Mouse (Mus musculus) forebrain, postnatal 0 days (tissue): ENCODE results near the gene Rsph10b. TPM values are rescaled to one million over a fixed set of nuclear protein-coding genes. Genes with fewer than 3 reads are reported as not detected.

ENCODE experiments used
- ATAC-seq: fragments of 200-750 bp; cut with Nextera tagmentation; 2 replicates; pipeline ENCODE4 v1.8.0; 2017; ENCODE audit warnings: mild to moderate bottlenecking, moderate library complexity
- DNase-seq: peaks from one replicate; pipeline ENCODE4 v3.0.0-alpha.2; 2015
- H3K27ac ChIP-seq: fragments of 300-500 bp; sonication (generic); 2 replicates; pipeline ENCODE4 v1.5.1; 2014; ENCODE audit warnings: low read depth, mild to moderate bottlenecking, antibody characterized with exemption, low read length, moderate library complexity, mixed read lengths
- H3K27me3 ChIP-seq: fragments of 300-500 bp; sonication (generic); 2 replicates; pipeline ENCODE4 v1.6.1; 2014; ENCODE audit warnings: mild to moderate bottlenecking, low read length, mixed read lengths; ENCODE audit not compliant: insufficient read depth
- H3K36me3 ChIP-seq: fragments of 300-500 bp; sonication (generic); 2 replicates; pipeline ENCODE4 v1.6.1; 2014; ENCODE audit warnings: mild to moderate bottlenecking, moderate library complexity; ENCODE audit not compliant: insufficient read depth
- H3K4me1 ChIP-seq: fragments of 300-500 bp; sonication (generic); 2 replicates; pipeline ENCODE4 v1.6.1; 2014; ENCODE audit warnings: antibody characterized with exemption; ENCODE audit not compliant: insufficient read depth
- H3K4me2 ChIP-seq: fragments of 300-500 bp; sonication (generic); 2 replicates; pipeline ENCODE4 v1.6.1; 2014; ENCODE audit warnings: low read depth, mild to moderate bottlenecking, moderate library complexity
- H3K4me3 ChIP-seq: fragments of 300-500 bp; sonication (generic); 2 replicates; pipeline ENCODE4 v1.5.1; 2014; ENCODE audit warnings: low read depth, low read length, mixed read lengths
- H3K9ac ChIP-seq: fragments of 300-500 bp; sonication (generic); 2 replicates; pipeline ENCODE4 v1.6.1; 2014; ENCODE audit warnings: mild to moderate bottlenecking
- H3K9me3 ChIP-seq: fragments of 300-500 bp; sonication (generic); 2 replicates; pipeline ENCODE4 v1.6.1; 2016; ENCODE audit warnings: low read length
- CTCF ChIP-seq: sonication (generic); IDR thresholded peaks from 2 replicates; pipeline ENCODE4 v1.5.1; 2016; ENCODE audit warnings: antibody characterized with exemption, control low read depth, low read depth
- WGBS: fragments of 180-500 bp; shearing (Covaris S2); extraction: QIAGEN DNeasy Blood & Tissue Kit; methylation state at CpG from one replicate; pipeline ENCODE4 v1.1.7; 2014; 5-methylcytosine and 5-hydroxymethylcytosine counted together
- polyA plus RNA-seq: library from polyadenylated mRNA; unstranded; fragments of >200 nt; fragmentation: Nextera tagmentation; extraction: Ambion mirVana; gene quantifications from 2 replicates; pipeline ENCODE4 v1.2.1, GENCODE M21; 2015
- total RNA-seq: library from RNA; depleted of rRNA; stranded (reverse); fragments of >200 nt; gene quantifications from 2 replicates; pipeline ENCODE4 v1.2.3, GENCODE M21; 2014

The Rsph10b gene
- total and polyA plus RNA-seq, 2 experiments from 2014 or later: 3.4 to 4.3 TPM

DNA sequence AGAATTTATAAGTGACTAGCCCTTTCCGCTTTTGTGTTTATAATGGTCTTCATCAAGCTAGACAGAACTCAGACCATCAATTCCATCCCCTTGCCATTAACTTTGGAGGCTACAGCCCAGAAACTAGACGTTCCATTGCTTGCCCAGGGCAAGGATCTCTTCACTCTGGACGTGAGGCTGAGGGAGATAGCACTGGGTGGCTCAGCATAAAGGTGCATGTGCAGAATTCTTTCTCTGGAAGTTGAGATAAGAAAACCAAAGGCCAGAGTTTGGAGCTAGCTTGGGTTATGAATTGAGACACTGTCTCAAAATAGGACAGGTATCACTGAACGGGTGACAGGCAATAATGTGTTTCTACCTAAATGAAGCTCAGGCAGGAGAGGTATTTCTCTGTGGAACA, 29.0 kb upstream of the Rsph10b start:
- peaks cover 7% of the 10 kb centered on the region for H3K4me1 ChIP-seq
- H3K4me3 ChIP-seq: no peak overlapping the region
- ATAC-seq (no peak), DNase-seq (no peak)
- H3K36me3 ChIP-seq: peaks cover 60% of the 10 kb centered on the region
- no peaks in the 10 kb centered on the region for H3K9me3 ChIP-seq
- no peak overlapping the region for H3K9ac ChIP-seq
- no peaks in the 10 kb centered on the region for H3K27me3 ChIP-seq
- no peak for TF ChIP-seq CTCF
- H3K4me2 ChIP-seq: no peak overlapping the region
- 96% methylated on average over 4 of the region's 4 CpGs for WGBS
- H3K27ac ChIP-seq: no peak overlapping the region

DNA sequence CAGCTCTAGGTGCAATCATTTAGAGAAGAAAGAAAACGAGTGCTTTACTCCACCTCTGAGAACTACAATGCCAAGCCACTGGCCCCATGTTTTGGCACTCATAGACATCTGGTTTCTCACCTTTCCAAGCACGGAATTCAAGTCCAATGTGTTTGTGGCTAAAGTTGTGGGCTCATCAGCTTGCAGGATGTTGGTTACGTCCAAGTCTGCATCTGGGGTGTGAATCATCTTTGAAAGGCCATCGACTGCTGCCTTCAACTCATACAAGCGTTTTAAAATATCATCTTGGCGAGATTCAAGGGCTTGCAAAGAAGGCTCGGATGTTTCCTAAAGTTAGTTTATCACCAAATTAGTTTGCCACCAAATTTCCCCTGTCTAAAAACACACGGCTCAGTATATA, 26.4 kb upstream of the Rsph10b start:
- 86% methylated on average over 8 of the region's 8 CpGs for WGBS
- no peak for TF ChIP-seq CTCF
- H3K9ac ChIP-seq: no peak overlapping the region
- no peaks in the 10 kb centered on the region for H3K9me3 ChIP-seq
- peaks cover 43% of the 10 kb centered on the region for H3K36me3 ChIP-seq
- H3K4me3 ChIP-seq: no peak overlapping the region
- no peaks in the 10 kb centered on the region for H3K27me3 ChIP-seq
- no peak overlapping the region for H3K27ac ChIP-seq
- H3K4me1 ChIP-seq: peaks cover 17% of the 10 kb centered on the region
- DNase-seq: no peak
- no peak overlapping the region for H3K4me2 ChIP-seq
- ATAC-seq: no peak

DNA sequence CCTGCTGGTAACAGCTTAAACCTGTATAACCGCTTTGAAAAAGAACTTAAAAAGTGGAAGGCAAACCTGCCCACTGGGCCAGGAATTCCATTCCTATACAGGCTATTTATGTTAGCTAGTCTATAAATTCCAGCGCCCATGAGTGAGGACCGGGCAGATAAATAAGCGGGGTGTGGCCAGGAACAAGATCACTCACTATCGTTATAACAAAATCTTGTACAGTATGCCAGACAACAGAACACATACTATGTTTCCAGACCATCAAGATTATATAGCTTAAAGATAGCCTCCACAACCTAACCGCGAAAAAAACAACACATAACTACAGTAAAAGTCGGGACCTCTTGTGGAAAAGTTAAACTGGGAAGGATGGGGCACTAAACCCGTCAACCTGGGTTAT, 23.9 kb upstream of the Rsph10b start:
- peak overlapping the region; percentile 57 for H3K4me2 ChIP-seq
- WGBS: 4% methylated on average over 9 of the region's 9 CpGs
- peaks cover 17% of the 10 kb centered on the region for H3K4me1 ChIP-seq
- H3K4me3 ChIP-seq: peak overlapping the region; percentile 45
- TF ChIP-seq CTCF: no peak
- peak overlapping the region; percentile 57 for H3K9ac ChIP-seq
- H3K36me3 ChIP-seq: peaks cover 18% of the 10 kb centered on the region
- DNase-seq (no peak), ATAC-seq (no peak)
- no peaks in the 10 kb centered on the region for H3K9me3 ChIP-seq
- no peaks in the 10 kb centered on the region for H3K27me3 ChIP-seq
- peak overlapping the region; percentile 82 for H3K27ac ChIP-seq

DNA sequence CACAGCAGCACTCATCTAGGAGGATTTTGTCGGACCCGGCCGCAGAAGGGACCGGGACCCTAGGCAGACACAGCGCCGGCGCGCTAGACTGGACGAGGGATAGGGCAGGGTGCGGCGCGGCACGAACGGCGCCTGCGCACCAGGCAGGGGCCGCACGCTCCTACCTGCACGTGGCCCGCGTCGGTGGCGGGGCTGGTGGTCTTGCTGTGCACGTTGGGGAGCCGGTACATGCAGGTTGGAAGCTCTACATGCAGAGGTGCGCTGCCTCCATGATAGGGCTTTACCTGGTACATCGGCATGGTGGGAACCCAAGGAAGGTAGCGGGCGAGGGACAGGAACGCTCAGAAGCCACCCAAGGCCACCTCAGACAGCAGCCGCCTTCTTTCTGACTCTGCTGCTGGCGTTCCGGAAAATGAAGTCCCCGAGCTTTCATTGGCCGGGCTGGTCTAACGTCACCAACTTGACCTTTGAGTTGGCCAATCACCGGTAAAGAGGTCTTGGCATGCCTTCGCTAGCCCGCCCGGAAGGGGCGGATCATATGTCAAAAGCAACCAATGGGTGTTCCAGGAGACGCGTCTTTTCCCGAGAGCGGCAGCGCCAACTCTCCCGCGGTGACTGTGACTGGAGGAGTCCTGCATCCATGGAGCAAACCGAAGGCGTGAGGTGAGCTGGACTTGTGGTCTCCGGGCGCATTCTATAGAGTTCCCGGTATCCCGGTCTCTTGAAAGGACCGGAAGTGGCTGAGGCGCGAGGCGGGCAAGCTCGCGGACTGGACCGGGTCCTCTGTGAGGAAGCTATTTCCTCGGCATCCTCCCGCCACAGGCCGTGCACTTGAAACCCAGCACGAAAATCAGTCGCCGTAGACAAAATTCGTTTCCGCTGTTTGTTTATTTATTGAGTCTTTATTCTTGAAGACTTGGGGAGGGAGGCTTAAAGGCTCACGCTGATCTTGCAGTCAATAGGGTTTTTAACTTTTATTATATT, 23.1 kb upstream of the Rsph10b start, which contains the start of the genes Aimp2 and Pms2:
TSS of gene Aimp2 (minus strand) at position 431 of the 984 bp plus-strand sequence.
TSS of gene Pms2 (plus strand) at position 548 of the 984 bp plus-strand sequence.
- peaks cover 15% of the 10 kb centered on the region for H3K36me3 ChIP-seq
- peak within 1 kb of the TSS; percentile 45 for H3K4me3 ChIP-seq
- peak within 1 kb of the TSS; percentile 82 for H3K27ac ChIP-seq
- ATAC-seq (peak; percentile 99), DNase-seq (peak; percentile 99)
- H3K9me3 ChIP-seq: no peaks in the 10 kb centered on the region
- no peak for TF ChIP-seq CTCF
- H3K9ac ChIP-seq: peak within 1 kb of the TSS; percentile 57
- peak within 1 kb of the TSS; percentile 57 for H3K4me2 ChIP-seq
- 3% methylated on average over 70 of the region's 70 CpGs for WGBS
- peaks cover 17% of the 10 kb centered on the region for H3K4me1 ChIP-seq
- H3K27me3 ChIP-seq: no peaks in the 10 kb centered on the region

DNA sequence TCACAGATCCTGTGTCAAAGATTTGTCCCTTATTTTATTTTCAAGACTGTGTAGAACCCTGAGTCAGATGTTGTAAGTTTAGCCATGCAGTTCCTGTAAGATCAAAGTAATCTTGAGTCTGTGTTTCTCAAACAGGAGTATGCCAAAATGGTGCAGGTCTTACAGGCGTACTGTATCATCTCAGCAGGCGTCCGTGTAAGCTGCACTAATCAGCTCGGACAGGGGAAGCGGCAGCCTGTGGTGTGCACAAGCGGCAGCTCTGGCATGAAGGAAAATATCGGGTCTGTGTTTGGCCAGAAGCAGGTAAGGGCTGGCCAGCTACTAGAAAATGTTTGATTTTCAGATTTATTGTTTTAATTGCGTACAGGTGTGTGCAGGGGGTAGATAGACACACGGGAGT, 16.6 kb upstream of the Rsph10b start:
- H3K27ac ChIP-seq: no peak overlapping the region
- DNase-seq: no peak
- no peaks in the 10 kb centered on the region for H3K9me3 ChIP-seq
- H3K4me1 ChIP-seq: no peaks in the 10 kb centered on the region
- 93% methylated on average over 9 of the region's 9 CpGs for WGBS
- no peak for ATAC-seq
- H3K4me2 ChIP-seq: no peak overlapping the region
- H3K4me3 ChIP-seq: no peak overlapping the region
- no peak for TF ChIP-seq CTCF
- H3K36me3 ChIP-seq: peaks cover 52% of the 10 kb centered on the region
- no peaks in the 10 kb centered on the region for H3K27me3 ChIP-seq
- no peak overlapping the region for H3K9ac ChIP-seq

DNA sequence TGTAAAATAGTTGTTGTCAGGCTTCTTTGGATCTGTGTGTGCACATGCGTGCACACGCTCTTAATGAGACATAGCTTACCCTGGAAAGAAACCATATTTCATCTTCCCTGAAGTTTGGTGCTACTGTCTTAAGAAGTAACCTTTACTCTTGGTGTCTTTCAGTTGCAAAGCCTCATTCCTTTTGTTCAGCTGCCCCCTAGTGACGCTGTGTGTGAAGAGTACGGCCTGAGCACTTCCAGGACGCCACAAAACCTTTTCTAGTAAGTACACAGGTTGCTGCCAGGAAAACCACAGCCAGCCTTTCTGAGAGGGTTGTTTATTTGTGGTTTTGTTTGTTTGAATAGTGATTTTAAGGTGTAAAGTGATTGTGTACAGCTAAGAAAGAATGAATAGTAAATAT, 15.4 kb upstream of the Rsph10b start:
- ATAC-seq (no peak), DNase-seq (peak; percentile 51)
- TF ChIP-seq CTCF: peak; percentile 55
- H3K4me1 ChIP-seq: no peaks in the 10 kb centered on the region
- no peak overlapping the region for H3K9ac ChIP-seq
- H3K4me3 ChIP-seq: no peak overlapping the region
- peaks cover 59% of the 10 kb centered on the region for H3K36me3 ChIP-seq
- no peaks in the 10 kb centered on the region for H3K27me3 ChIP-seq
- no peak overlapping the region for H3K4me2 ChIP-seq
- WGBS: 46% methylated on average over 5 of the region's 5 CpGs
- H3K27ac ChIP-seq: no peak overlapping the region
- no peaks in the 10 kb centered on the region for H3K9me3 ChIP-seq

DNA sequence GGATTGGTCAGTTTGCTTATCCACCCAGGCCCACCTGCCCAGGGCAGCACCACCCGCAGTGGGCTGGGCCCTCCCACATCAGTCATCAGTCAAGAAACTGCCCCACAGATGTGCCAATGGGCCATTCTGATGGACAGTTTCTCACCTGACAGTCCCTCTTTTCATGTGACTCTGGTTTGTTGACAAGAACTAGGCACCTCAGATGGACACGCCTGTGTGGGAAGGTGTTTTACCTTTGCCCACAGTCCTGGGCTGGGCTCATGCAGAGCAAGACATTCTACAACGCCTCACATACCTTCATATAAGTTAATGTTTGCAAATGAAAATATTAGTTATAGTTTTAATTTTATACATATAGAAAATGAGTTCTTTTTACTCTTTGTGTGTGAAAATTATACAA, 14.7 kb upstream of the Rsph10b start:
- ATAC-seq: no peak
- Histone ChIP-seq H3K27ac (no peak overlapping the region), H3K27me3 (no peaks in the 10 kb centered on the region), H3K9ac (no peak overlapping the region), H3K4me2 (no peak overlapping the region), H3K9me3 (no peaks in the 10 kb centered on the region), H3K4me1 (no peaks in the 10 kb centered on the region), H3K36me3 (peaks cover 63% of the 10 kb centered on the region), H3K4me3 (no peak overlapping the region)
- DNase-seq: no peak
- WGBS: 97% methylated on average over 3 of the region's 3 CpGs
- no peak for TF ChIP-seq CTCF
